Mouse (Mus musculus) limb, embryonic 13.5 days (tissue): Measurements from ENCODE around the gene Pdgfc. TPM values are rescaled to one million over a fixed set of nuclear protein-coding genes. Genes with fewer than 3 reads are reported as not detected.
A peak's percentile ranks its signal among the peaks of the same experiment; 100 is the strongest.

Experiments
- ATAC-seq: fragments of 200-750 bp; cut with Nextera tagmentation; 2 replicates; pipeline ENCODE4 v1.8.0; 2017; ENCODE audit warnings: low read depth, moderate number of reproducible peaks, moderate TSS enrichment; ENCODE audit not compliant: low FRiP score
- H3K27ac ChIP-seq: fragments of 300-500 bp; sonication (generic); 2 replicates; pipeline ENCODE4 v1.5.1; 2015; ENCODE audit warnings: inconsistent platforms, mild to moderate bottlenecking, moderate library complexity
- H3K27me3 ChIP-seq: fragments of 300-500 bp; sonication (generic); 2 replicates; pipeline ENCODE4 v1.6.1; 2015; ENCODE audit warnings: mild to moderate bottlenecking, inconsistent platforms
- H3K36me3 ChIP-seq: fragments of 300-500 bp; sonication (generic); 2 replicates; pipeline ENCODE4 v1.6.1; 2015; ENCODE audit warnings: inconsistent platforms, mild to moderate bottlenecking, moderate library complexity
- H3K4me1 ChIP-seq: fragments of 300-500 bp; sonication (generic); 2 replicates; pipeline ENCODE4 v1.6.1; 2015; ENCODE audit warnings: inconsistent platforms
- H3K4me2 ChIP-seq: fragments of 300-500 bp; sonication (generic); replicated peaks from 2 replicates; pipeline ENCODE4 v1.6.1; 2015; ENCODE audit warnings: inconsistent platforms, mild to moderate bottlenecking, moderate library complexity
- H3K4me3 ChIP-seq: fragments of 300-500 bp; sonication (generic); 2 replicates; pipeline ENCODE4 v1.5.1; 2015; ENCODE audit warnings: moderate library complexity, mild to moderate bottlenecking, inconsistent platforms
- H3K9ac ChIP-seq: fragments of 300-500 bp; sonication (generic); 2 replicates; pipeline ENCODE4 v1.6.1; 2015; ENCODE audit warnings: mild to moderate bottlenecking, inconsistent platforms
- H3K9me3 ChIP-seq: fragments of 300-500 bp; sonication (generic); 2 replicates; pipeline ENCODE4 v1.6.1; 2016; ENCODE audit warnings: inconsistent platforms
- WGBS: fragments of 180-500 bp; shearing (Covaris S2); methylation state at CpG from one replicate; pipeline ENCODE4 v1.1.7; 2015; 5-methylcytosine and 5-hydroxymethylcytosine counted together
- polyA plus RNA-seq: library from polyadenylated mRNA; unstranded; fragments of >200 nt; fragmentation: Nextera tagmentation; extraction: Ambion mirVana; gene quantifications from 2 replicates; pipeline ENCODE4 v1.2.1, GENCODE M21; 2015

The Pdgfc gene
- polyA plus RNA-seq, 1 experiment from 2014 or later = 54.4 TPM

GRCm38 (mm10) chr3:81170073-81170809, 134.0 kb downstream of the Pdgfc start:
- no peak overlapping the region for H3K4me2 ChIP-seq
- no peaks in the 10 kb centered on the region for H3K9me3 ChIP-seq
- peaks cover 6% of the 10 kb centered on the region; the same call in 1 of the 2 replicates for H3K4me1 ChIP-seq
- WGBS = 43% methylated on average over 4 of the region's 4 CpGs
- H3K27ac ChIP-seq = no peak overlapping the region
- no peaks in the 10 kb centered on the region for H3K36me3 ChIP-seq
- no peaks in the 10 kb centered on the region for H3K27me3 ChIP-seq
- H3K9ac ChIP-seq = no peak overlapping the region
- no peak for ATAC-seq
- no peak overlapping the region for H3K4me3 ChIP-seq

GRCm38 (mm10) chr3:81174832-81175231, 138.6 kb downstream of the Pdgfc start:
- Histone ChIP-seq H3K4me2 (no peak overlapping the region), H3K9ac (no peak overlapping the region), H3K9me3 (no peaks in the 10 kb centered on the region), H3K27me3 (no peaks in the 10 kb centered on the region), H3K4me1 (peaks cover 6% of the 10 kb centered on the region; the same call in 1 of the 2 replicates), H3K27ac (no peak overlapping the region), H3K36me3 (peaks cover 4% of the 10 kb centered on the region; the same call in 1 of the 2 replicates), H3K4me3 (no peak overlapping the region)
- 87% methylated on average over 3 of the region's 3 CpGs for WGBS
- ATAC-seq = no peak

- 84% methylated on average over 1 of the region's 1 CpGs for WGBS
- ATAC-seq = no peak
- Histone ChIP-seq H3K4me3 (no peak overlapping the region), H3K27ac (no peak overlapping the region), H3K9ac (no peak overlapping the region), H3K4me1 (no peaks in the 10 kb centered on the region), H3K9me3 (no peaks in the 10 kb centered on the region), H3K36me3 (peaks cover 9% of the 10 kb centered on the region; the same call in 1 of the 2 replicates), H3K4me2 (no peak overlapping the region), H3K27me3 (no peaks in the 10 kb centered on the region)
Measured at GRCm38 (mm10) chr3:81181319-81182013, 145.2 kb downstream of the Pdgfc start.

GRCm38 (mm10) chr3:81196937-81197336, 160.7 kb downstream of the Pdgfc start:
- no peak overlapping the region for H3K4me3 ChIP-seq
- WGBS = 85% methylated on average over 2 of the region's 2 CpGs
- no peaks in the 10 kb centered on the region for H3K4me1 ChIP-seq
- H3K27me3 ChIP-seq = no peaks in the 10 kb centered on the region
- no peak for ATAC-seq
- no peak overlapping the region for H3K4me2 ChIP-seq
- no peaks in the 10 kb centered on the region for H3K9me3 ChIP-seq
- no peaks in the 10 kb centered on the region for H3K36me3 ChIP-seq
- no peak overlapping the region for H3K27ac ChIP-seq
- no peak overlapping the region for H3K9ac ChIP-seq

GRCm38 (mm10) chr3:81197644-81198043, 161.4 kb downstream of the Pdgfc start:
- no peaks in the 10 kb centered on the region for H3K36me3 ChIP-seq
- ATAC-seq = no peak
- WGBS = 90% methylated on average over 4 of the region's 4 CpGs
- no peak overlapping the region for H3K4me3 ChIP-seq
- H3K4me2 ChIP-seq = no peak overlapping the region
- H3K4me1 ChIP-seq = no peaks in the 10 kb centered on the region
- no peaks in the 10 kb centered on the region for H3K27me3 ChIP-seq
- H3K9ac ChIP-seq = no peak overlapping the region
- H3K9me3 ChIP-seq = no peaks in the 10 kb centered on the region
- no peak overlapping the region for H3K27ac ChIP-seq

- Histone ChIP-seq H3K9me3 (no peaks in the 10 kb centered on the region), H3K4me3 (no peak overlapping the region), H3K4me1 (peaks cover 6% of the 10 kb centered on the region), H3K36me3 (no peaks in the 10 kb centered on the region), H3K27ac (no peak overlapping the region), H3K9ac (no peak overlapping the region), H3K4me2 (no peak overlapping the region), H3K27me3 (no peaks in the 10 kb centered on the region)
- WGBS = 90% methylated on average over 8 of the region's 8 CpGs
- no peak for ATAC-seq
Measured at GRCm38 (mm10) chr3:81200647-81201046, 164.4 kb downstream of the Pdgfc start.

GRCm38 (mm10) chr3:81205201-81205600, 169.0 kb downstream of the Pdgfc start:
- H3K4me3 ChIP-seq = no peak overlapping the region
- no peaks in the 10 kb centered on the region for H3K27me3 ChIP-seq
- peaks cover 6% of the 10 kb centered on the region for H3K4me1 ChIP-seq
- H3K9me3 ChIP-seq = no peaks in the 10 kb centered on the region
- no peak overlapping the region for H3K9ac ChIP-seq
- ATAC-seq = no peak
- no peak overlapping the region for H3K27ac ChIP-seq
- no peak overlapping the region for H3K4me2 ChIP-seq
- WGBS = 15% methylated on average over 5 of the region's 5 CpGs
- 0 out of 2 replicates have a peak, but pooled peaks cover 3% of the 10 kb centered on the region for H3K36me3 ChIP-seq

GRCm38 (mm10) chr3:81208246-81208645, 172.0 kb downstream of the Pdgfc start:
- no peak overlapping the region for H3K4me3 ChIP-seq
- H3K9ac ChIP-seq = no peak overlapping the region
- no peak overlapping the region for H3K4me2 ChIP-seq
- 80% methylated on average over 2 of the region's 2 CpGs for WGBS
- no peaks in the 10 kb centered on the region for H3K27me3 ChIP-seq
- peaks cover 10% of the 10 kb centered on the region; the same call in 1 of the 2 replicates for H3K36me3 ChIP-seq
- ATAC-seq = no peak
- no peaks in the 10 kb centered on the region for H3K9me3 ChIP-seq
- H3K27ac ChIP-seq = no peak overlapping the region
- H3K4me1 ChIP-seq = peaks cover 8% of the 10 kb centered on the region

- H3K27ac ChIP-seq = no peak overlapping the region
- 52% methylated on average over 3 of the region's 3 CpGs for WGBS
- H3K4me1 ChIP-seq = 0 out of 2 replicates have a peak, but pooled peaks cover 5% of the 10 kb centered on the region
- peaks cover 16% of the 10 kb centered on the region for H3K36me3 ChIP-seq
- H3K9ac ChIP-seq = no peak overlapping the region
- no peaks in the 10 kb centered on the region for H3K27me3 ChIP-seq
- ATAC-seq = no peak; the same call in 1 of the 2 replicates
- H3K9me3 ChIP-seq = no peaks in the 10 kb centered on the region
- no peak overlapping the region for H3K4me2 ChIP-seq
- no peak overlapping the region for H3K4me3 ChIP-seq
Measured at GRCm38 (mm10) chr3:81211147-81211546, 174.9 kb downstream of the Pdgfc start.

GRCm38 (mm10) chr3:81211666-81212065, 175.4 kb downstream of the Pdgfc start:
- Histone ChIP-seq H3K9ac (no peak overlapping the region), H3K27me3 (no peaks in the 10 kb centered on the region), H3K27ac (no peak overlapping the region), H3K4me1 (0 out of 2 replicates have a peak, but pooled peaks cover 5% of the 10 kb centered on the region), H3K9me3 (no peaks in the 10 kb centered on the region), H3K4me2 (no peak overlapping the region), H3K36me3 (peaks cover 16% of the 10 kb centered on the region), H3K4me3 (no peak overlapping the region)
- WGBS = 42% methylated on average over 3 of the region's 3 CpGs
- ATAC-seq = peak; percentile 64; the same call in 1 of the 2 replicates

GRCm38 (mm10) chr3:81215547-81216118, 179.4 kb downstream of the Pdgfc start:
- H3K4me1 ChIP-seq = 0 out of 2 replicates have a peak, but pooled peaks cover 5% of the 10 kb centered on the region
- no peak overlapping the region for H3K9ac ChIP-seq
- no peaks in the 10 kb centered on the region for H3K9me3 ChIP-seq
- no peak; the same call in 1 of the 2 replicates for ATAC-seq
- WGBS = 55% methylated on average over 4 of the region's 4 CpGs
- H3K36me3 ChIP-seq = peaks cover 13% of the 10 kb centered on the region
- H3K27ac ChIP-seq = no peak overlapping the region
- no peak overlapping the region for H3K4me2 ChIP-seq
- no peak overlapping the region for H3K4me3 ChIP-seq
- H3K27me3 ChIP-seq = no peaks in the 10 kb centered on the region

GRCm38 (mm10) chr3:81221682-81222081, 185.5 kb downstream of the Pdgfc start:
- H3K4me1 ChIP-seq = no peaks in the 10 kb centered on the region
- 56% methylated on average over 4 of the region's 4 CpGs for WGBS
- no peaks in the 10 kb centered on the region for H3K27me3 ChIP-seq
- H3K4me3 ChIP-seq = no peak overlapping the region
- no peak overlapping the region for H3K4me2 ChIP-seq
- ATAC-seq = no peak
- H3K9ac ChIP-seq = no peak overlapping the region
- H3K9me3 ChIP-seq = no peaks in the 10 kb centered on the region
- H3K27ac ChIP-seq = no peak overlapping the region
- H3K36me3 ChIP-seq = no peaks in the 10 kb centered on the region
